Mouse (Mus musculus) left cerebral cortex, postnatal 36 days (tissue): ENCODE results near the gene Klhl22. TPM values are rescaled to one million over a fixed set of nuclear protein-coding genes. Genes with fewer than 3 reads are reported as not detected.

Experiments used
- DNase-seq, 2 experiments: peaks; one replicate each; pipeline ENCODE4 v3.0.0; 2021 to 2022; ENCODE audit warnings: low spot score in 2 of 2, mixed read lengths in 1 of 2
- intact Hi-C: fragments of 180-260 bp; cut with DNase I; formaldehyde crosslinking; loops from one replicate; pipeline ENCODE4 v1.15.1; 2025
- total RNA-seq, 2 experiments: library from RNA; stranded (reverse); gene quantifications; 2 replicates each; pipeline ENCODE4 v1.2.3; 2021

The Klhl22 gene
- total RNA-seq, 2 experiments from 2014 or later, result 92.5 to 110 TPM

- intact Hi-C loops, result no loop called here
- DNase-seq, result no peak
These were observed 39.1 kb downstream of the Klhl22 start for GRCm38 (mm10) chr16:17798321-17799180.

GRCm38 (mm10) chr16:17799584-17799983 is 40.2 kb downstream of the Klhl22 start:
- no peak for DNase-seq
- intact Hi-C loops, result no loop called here

DNA sequence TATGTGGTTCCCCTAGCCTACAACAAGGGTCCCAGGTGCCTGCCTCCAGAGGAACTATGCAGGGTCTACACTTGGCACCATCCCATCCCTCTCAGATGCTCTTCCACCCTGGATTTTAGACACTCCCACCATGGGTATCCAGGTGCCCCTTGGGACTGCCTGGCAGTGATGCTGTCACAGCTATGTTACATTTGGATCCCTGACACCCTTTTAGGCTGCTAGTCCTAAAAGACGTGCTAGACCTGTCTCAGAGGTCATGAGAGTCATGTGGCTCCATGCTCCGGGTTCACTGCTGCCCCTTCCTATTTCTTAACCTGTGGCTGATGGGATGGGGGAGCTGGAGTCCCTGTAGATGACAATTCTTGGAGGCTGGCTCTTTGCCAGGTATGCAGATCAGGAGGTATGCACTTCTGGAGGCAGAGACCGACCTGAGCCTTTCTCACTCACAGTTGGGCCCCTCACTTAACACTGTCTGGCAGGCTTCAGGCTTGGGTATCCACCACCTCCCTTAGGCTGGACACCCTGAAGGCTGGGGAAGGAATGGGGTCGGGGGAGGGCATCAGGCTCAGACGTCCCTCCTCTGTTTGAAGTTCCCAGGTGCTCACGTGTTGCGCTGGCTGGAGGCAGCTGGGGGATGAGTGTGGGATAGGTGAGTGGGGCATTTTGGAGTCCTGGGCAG is 42.5 kb downstream of the Klhl22 start:
- intact Hi-C loops, result no loop called here
- no peak for DNase-seq

DNA sequence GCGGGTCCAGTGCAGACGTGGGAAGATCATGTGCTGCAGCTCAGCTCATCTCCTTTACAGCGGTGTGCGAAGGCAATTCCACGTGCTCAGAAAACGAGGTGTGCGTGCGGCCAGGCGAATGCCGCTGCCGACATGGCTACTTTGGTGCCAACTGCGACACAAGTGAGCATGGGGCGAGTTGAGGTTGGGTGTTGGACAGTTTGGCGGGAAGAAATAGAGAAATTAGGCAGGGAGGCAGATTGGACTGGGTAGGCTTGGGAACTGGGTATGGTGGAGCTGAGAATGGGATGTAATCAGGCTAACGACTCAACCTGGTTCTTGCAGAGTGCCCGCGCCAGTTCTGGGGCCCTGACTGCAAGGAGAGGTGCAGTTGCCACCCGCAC is 43.0 kb downstream of the Klhl22 start:
- DNase-seq, result no peak

DNA sequence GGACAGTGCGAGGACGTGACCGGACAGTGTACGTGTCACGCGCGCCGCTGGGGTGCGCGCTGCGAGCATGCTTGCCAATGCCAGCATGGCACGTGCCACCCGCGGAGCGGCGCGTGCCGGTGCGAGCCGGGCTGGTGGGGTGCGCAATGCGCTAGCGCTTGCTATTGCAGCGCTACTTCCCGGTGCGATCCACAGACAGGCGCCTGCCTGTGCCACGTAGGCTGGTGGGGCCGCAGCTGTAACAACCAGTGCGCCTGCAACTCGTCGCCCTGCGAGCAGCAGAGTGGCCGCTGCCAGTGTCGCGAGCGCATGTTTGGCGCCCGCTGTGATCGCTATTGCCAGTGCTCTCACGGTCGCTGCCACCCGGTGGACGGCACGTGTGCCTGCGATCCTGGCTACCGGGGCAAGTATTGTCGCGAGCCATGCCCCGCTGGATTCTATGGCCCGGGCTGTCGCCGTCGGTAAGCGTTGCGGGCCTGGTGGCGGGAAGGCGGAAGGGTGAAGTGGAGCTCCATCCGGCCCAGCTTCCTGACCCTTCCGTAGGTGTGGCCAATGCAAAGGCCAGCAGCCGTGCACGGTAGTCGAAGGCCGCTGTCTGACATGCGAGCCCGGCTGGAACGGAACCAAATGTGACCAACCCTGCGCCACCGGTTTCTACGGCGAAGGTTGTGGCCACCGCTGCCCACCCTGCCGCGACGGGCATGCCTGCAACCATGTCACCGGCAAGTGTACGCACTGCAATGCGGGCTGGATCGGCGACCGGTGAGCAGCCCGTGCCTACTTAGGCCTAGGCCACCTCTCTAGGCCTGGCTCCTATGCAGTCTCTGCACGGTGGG is 43.6 kb downstream of the Klhl22 start:
- DNase-seq, result peak; percentile 57 to 72
- intact Hi-C loops, result no loop called here

More for the DNA sequence above, 43.0 kb downstream of the Klhl22 start:
- intact Hi-C loops, result no loop called here

GRCm38 (mm10) chr16:17803675-17804448 is 44.4 kb downstream of the Klhl22 start:
- intact Hi-C loops, result no loop called here
- no peak for DNase-seq

- intact Hi-C loops, result no loop called here
- no peak for DNase-seq
These were observed 45.1 kb downstream of the Klhl22 start for GRCm38 (mm10) chr16:17804449-17804912.

- DNase-seq, result no peak
- intact Hi-C loops, result no loop called here
These were observed 45.6 kb downstream of the Klhl22 start for GRCm38 (mm10) chr16:17804982-17805381.

- intact Hi-C loops, result no loop called here
These were observed 47.3 kb downstream of the Klhl22 start for GRCm38 (mm10) chr16:17806581-17807191.

GRCm38 (mm10) chr16:17807192-17808009 is 48.0 kb downstream of the Klhl22 start:
- DNase-seq, result peak; percentile 85 to 89
- intact Hi-C loops, result no loop called here

More at GRCm38 (mm10) chr16:17806581-17807191, 47.3 kb downstream of the Klhl22 start:
- DNase-seq, result peak in 1 of 2 experiments; percentile 57

- no peak for DNase-seq
- intact Hi-C loops, result no loop called here
These were observed 49.7 kb downstream of the Klhl22 start for GRCm38 (mm10) chr16:17809125-17809524.

DNA sequence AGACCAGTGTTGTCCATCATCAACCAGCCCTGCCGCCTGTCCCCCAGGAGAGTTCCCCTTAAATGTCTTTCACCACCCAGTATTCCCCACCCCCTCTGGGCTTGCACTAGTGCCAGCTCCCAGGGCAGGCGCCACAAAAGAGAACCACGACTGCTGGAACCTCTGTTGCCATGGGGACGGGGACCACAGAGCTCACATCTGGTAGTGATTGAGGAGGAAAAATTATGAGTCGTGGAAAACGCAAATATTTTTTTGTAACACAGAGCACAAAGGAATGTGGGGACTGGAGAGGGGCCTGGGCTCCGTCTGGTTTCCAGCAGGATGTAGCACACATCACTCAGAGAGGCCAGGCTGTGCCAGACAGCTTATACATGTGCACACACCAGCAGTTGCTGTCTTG is 50.3 kb downstream of the Klhl22 start:
- intact Hi-C loops, result loop anchor here (5.0 kb wide), 2 partner anchors 37 to 67 kb away; no protein-coding TSS in a partner anchor
- no peak for DNase-seq

- intact Hi-C loops, result loop anchor here (5.0 kb wide), 2 partner anchors 40 to 70 kb away; no protein-coding TSS in a partner anchor
- DNase-seq, result no peak
These were observed 52.7 kb downstream of the Klhl22 start for GRCm38 (mm10) chr16:17812120-17812519.

GRCm38 (mm10) chr16:17813173-17813572 is 53.8 kb downstream of the Klhl22 start:
- intact Hi-C loops, result loop anchor here (5.0 kb wide), 2 partner anchors 41 to 71 kb away; no protein-coding TSS in a partner anchor
- no peak for DNase-seq

GRCm38 (mm10) chr16:17815411-17816402 is 56.3 kb downstream of the Klhl22 start:
- DNase-seq, result peak in 1 of 2 experiments; percentile 74
- intact Hi-C loops, result no loop called here

DNA sequence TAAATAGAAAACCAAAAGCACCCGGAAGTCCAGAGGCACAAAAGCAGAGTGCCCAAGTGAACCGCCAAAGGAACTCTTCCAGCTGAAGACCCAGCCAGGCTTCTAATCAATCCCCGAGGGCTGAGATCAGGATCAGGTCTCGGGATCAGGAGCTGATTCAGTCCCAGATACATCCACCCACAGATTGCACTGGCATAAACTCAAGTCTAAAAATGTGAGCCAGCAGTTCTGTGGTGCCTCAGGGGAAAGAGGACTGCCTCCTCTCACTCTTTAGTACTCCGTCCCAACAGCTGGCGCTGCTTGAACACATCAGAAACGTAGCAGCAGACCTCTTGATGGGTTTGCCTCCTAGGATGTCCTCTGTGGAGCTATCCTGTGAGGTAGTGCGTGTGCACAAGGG is 57.1 kb downstream of the Klhl22 start:
- DNase-seq, result no peak
- intact Hi-C loops, result no loop called here

- intact Hi-C loops, result no loop called here
- DNase-seq, result no peak
These were observed 67.1 kb downstream of the Klhl22 start for GRCm38 (mm10) chr16:17826500-17826899.
